Mouse (Mus musculus): ENCODE results near the gene Usp53. TPM values are rescaled to one million over a fixed set of nuclear protein-coding genes. Genes with fewer than 3 reads are reported as not detected.

Gene Usp53
- total and polyA plus RNA-seq, 3 experiments: 0.03 to 0.08 TPM; not detected in 1

DNA sequence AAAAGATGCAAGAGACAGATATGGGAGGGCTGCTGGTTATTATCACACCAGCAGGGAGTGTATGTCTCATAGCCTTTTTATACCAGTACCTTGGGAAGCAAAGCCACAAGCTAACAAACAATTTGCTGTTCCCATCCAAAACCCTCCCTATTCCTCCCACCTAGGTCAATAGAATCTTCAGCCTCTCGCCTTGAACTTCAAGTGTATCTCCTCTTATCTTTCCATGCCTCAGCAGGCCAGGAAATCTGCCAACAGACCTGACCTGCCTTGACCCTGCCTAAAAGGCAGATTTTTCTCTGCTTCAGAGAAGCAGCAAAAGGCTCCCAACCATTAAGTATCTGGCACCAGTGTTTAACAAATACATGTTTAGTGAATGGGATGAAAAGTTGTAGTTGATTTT lies 2.1 kb upstream of the Usp53 start:
- no peaks in the 10 kb centered on the region for H3K79me2 ChIP-seq (replicated peaks; ENCODE audit: control insufficient read depth, extremely low read depth, insufficient read depth, poor library complexity, severe bottlenecking)
- no peaks in the 10 kb centered on the region for H3K36me3 ChIP-seq (replicated peaks in 1 of 2; ENCODE audit: control insufficient read depth in 1 of 2, insufficient read depth in 1 of 2, low read length in 1 of 2)
- no peak overlapping the region for H3K9ac ChIP-seq (ENCODE audit: insufficient read depth, low read depth)
- peaks cover 0 to 8% of the 10 kb centered on the region in 2 experiments; a peak in 2 of 4 replicates for H3K4me1 ChIP-seq (ENCODE audit: control insufficient read depth in 1 of 2, insufficient read depth in 2 of 2)
- H3K9me3 ChIP-seq (replicated peaks; ENCODE audit: low read length): peaks cover 11% of the 10 kb centered on the region
- no peak for DNase-seq (ENCODE audit: extremely low read depth)
- dilution Hi-C loops (cut with MboI; ENCODE audit: extremely low pct_ligation_motif_present, extremely low pct_unique_long_range_greater_than_20kb, low sequenced_read_pairs) (no loop called here), in situ Hi-C loops (cut with MboI; ENCODE audit: low pct_ligation_motif_present, low pct_unique_long_range_greater_than_20kb, low sequenced_read_pairs) (no loop called here)
- no peaks in the 10 kb centered on the region for H3K27me3 ChIP-seq (replicated peaks)
- H3K4me3 ChIP-seq (replicated peaks in 1 of 3; ENCODE audit: low read depth in 2 of 3, low read length in 2 of 3, poor library complexity in 1 of 3): no peak overlapping the region
- no peak for TF ChIP-seq HCFC1 (IDR thresholded peaks at IDR 0.05; ENCODE audit: low read depth, low read length)
- TF ChIP-seq SIN3A (IDR thresholded peaks at IDR 0.05; ENCODE audit: low read length): no peak
- no peak for TF ChIP-seq PAX5 (IDR thresholded peaks at IDR 0.05; ENCODE audit: low read length)
- TF ChIP-seq E2F4 (IDR thresholded peaks at IDR 0.05; ENCODE audit: insufficient replicate concordance, low read depth, low read length): no peak
- TF ChIP-seq ZMIZ1 (IDR thresholded peaks at IDR 0.05; ENCODE audit: low read depth, low read length): no peak
- no peak for TF ChIP-seq MXI1 (IDR thresholded peaks at IDR 0.05; ENCODE audit: low read depth, low read length)
- TF ChIP-seq ZNF384 (IDR thresholded peaks at IDR 0.05; ENCODE audit: low read depth, low read length): no peak
- TF ChIP-seq TCF12 (IDR thresholded peaks at IDR 0.05; ENCODE audit: low read depth, low read length): no peak
- no peak for TF ChIP-seq JUND (conservative IDR thresholded peaks at IDR 0.05; ENCODE audit: low read depth, low read length)
- no peak for TF ChIP-seq CTCF (conservative IDR thresholded peaks at IDR 0.05 in 1 of 2, IDR thresholded peaks at IDR 0.05 in 1 of 2; ENCODE audit: low read depth in 2 of 2, low read length in 2 of 2)
- H3K4me2 ChIP-seq (ENCODE audit: insufficient read depth, low read depth, poor library complexity, severe bottlenecking): no peak overlapping the region
- no peak overlapping the region for H3K27ac ChIP-seq (ENCODE audit: insufficient read depth, low read depth)

DNA sequence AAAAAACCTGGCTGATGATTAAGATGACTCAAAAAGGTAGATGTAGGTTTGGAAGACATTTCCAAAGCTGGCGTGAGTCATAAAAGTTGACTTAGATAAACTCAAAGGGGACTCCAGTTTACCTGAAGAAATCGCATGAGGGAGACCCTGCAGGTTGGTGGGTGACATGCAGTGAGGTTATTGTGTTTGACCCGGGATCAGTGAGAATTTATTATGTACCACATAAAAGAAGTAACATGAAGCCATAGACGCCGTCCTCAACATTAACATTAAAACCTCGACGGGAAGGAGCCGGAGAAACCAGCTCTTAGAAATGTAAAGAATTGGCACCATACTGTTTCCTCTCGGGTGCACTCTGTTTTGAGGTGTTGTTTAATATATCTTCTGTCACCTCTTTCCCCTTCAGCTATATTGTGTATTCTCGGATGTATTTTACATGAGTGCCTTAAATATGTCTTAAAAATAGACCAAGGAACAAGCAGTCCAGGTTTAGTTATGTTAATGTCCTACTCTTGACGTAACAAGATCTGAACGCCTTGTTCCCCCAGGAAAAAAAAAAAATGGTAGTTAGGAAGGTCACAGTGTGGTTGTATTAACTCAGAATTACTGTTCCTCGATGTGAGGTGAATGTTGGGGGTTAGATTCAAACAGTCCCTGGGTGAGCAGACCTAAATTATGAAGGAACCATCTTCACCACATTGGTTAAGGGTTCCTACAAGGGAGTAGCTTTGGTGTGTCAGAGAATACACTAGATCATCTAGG lies 1.1 kb upstream of the Usp53 start:
- no peak overlapping the region for H3K9ac ChIP-seq (ENCODE audit: insufficient read depth, low read depth)
- H3K9me3 ChIP-seq (replicated peaks; ENCODE audit: low read length): peaks cover 11% of the 10 kb centered on the region
- H3K4me2 ChIP-seq (ENCODE audit: insufficient read depth, low read depth, poor library complexity, severe bottlenecking): no peak overlapping the region
- no peak for TF ChIP-seq ZNF384 (IDR thresholded peaks at IDR 0.05; ENCODE audit: low read depth, low read length)
- TF ChIP-seq ZC3H11A (IDR thresholded peaks at IDR 0.05; ENCODE audit: low read depth, low read length): no peak
- no peak overlapping the region for H3K27ac ChIP-seq (ENCODE audit: insufficient read depth, low read depth)
- no peaks in the 10 kb centered on the region for H3K79me2 ChIP-seq (replicated peaks; ENCODE audit: control insufficient read depth, extremely low read depth, insufficient read depth, poor library complexity, severe bottlenecking)
- H3K4me1 ChIP-seq (ENCODE audit: control insufficient read depth in 1 of 2, insufficient read depth in 2 of 2): peaks cover 0 to 8% of the 10 kb centered on the region in 2 experiments; a peak in 2 of 4 replicates
- H3K36me3 ChIP-seq (replicated peaks in 1 of 2; ENCODE audit: control insufficient read depth in 1 of 2, insufficient read depth in 1 of 2, low read length in 1 of 2): no peaks in the 10 kb centered on the region
- H3K4me3 ChIP-seq (replicated peaks in 1 of 3; ENCODE audit: low read depth in 2 of 3, low read length in 2 of 3, poor library complexity in 1 of 3): no peak overlapping the region
- DNase-seq (ENCODE audit: extremely low read depth): no peak
- in situ Hi-C loops (cut with MboI; ENCODE audit: low pct_ligation_motif_present, low pct_unique_long_range_greater_than_20kb, low sequenced_read_pairs) (no loop called here), dilution Hi-C loops (cut with MboI; ENCODE audit: extremely low pct_ligation_motif_present, extremely low pct_unique_long_range_greater_than_20kb, low sequenced_read_pairs) (no loop called here)
- no peaks in the 10 kb centered on the region for H3K27me3 ChIP-seq (replicated peaks)

DNA sequence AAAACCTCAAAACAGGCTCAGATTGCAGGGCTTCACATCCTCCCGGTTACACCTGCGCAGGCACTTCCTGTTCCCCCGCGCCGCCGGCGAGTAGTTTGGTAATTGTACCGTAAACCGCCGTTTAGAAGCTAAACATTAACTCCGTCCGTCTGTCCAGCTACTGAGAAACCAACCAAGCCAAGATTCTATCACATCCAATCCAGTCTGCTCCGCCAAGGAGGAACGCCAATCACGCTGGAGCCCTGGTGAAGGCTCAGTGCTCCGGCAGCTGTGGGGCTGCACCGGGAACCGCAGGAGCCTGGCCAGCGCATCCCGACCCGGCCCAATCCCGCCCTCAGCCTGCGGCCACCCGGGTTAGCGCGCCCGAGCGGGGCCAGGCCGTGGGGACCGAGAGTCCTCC lies 461 bp downstream of the Usp53 start:
- Histone ChIP-seq H3K4me1 (ENCODE audit: control insufficient read depth in 1 of 2, insufficient read depth in 2 of 2) (peaks cover 0 to 8% of the 10 kb centered on the region in 2 experiments; a peak in 2 of 4 replicates), H3K27me3 (replicated peaks) (no peaks in the 10 kb centered on the region), H3K4me2 (ENCODE audit: insufficient read depth, low read depth, poor library complexity, severe bottlenecking) (no peak overlapping the region), H3K36me3 (replicated peaks in 1 of 2; ENCODE audit: control insufficient read depth in 1 of 2, insufficient read depth in 1 of 2, low read length in 1 of 2) (no peaks in the 10 kb centered on the region), H3K79me2 (replicated peaks; ENCODE audit: control insufficient read depth, extremely low read depth, insufficient read depth, poor library complexity, severe bottlenecking) (no peaks in the 10 kb centered on the region), H3K9ac (ENCODE audit: insufficient read depth, low read depth) (no peak overlapping the region), H3K4me3 (replicated peaks in 1 of 3; ENCODE audit: low read depth in 2 of 3, low read length in 2 of 3, poor library complexity in 1 of 3) (no peak overlapping the region), H3K27ac (ENCODE audit: insufficient read depth, low read depth) (no peak overlapping the region), H3K9me3 (replicated peaks; ENCODE audit: low read length) (peaks cover 11% of the 10 kb centered on the region)
- TF ChIP-seq MEF2A (IDR thresholded peaks at IDR 0.05; ENCODE audit: borderline replicate concordance, low read depth, low read length): no peak
- no peak for TF ChIP-seq NRF1 (IDR thresholded peaks at IDR 0.05; ENCODE audit: low read depth, low read length)
- TF ChIP-seq TBP (conservative IDR thresholded peaks at IDR 0.05; ENCODE audit: low read depth, low read length): no peak
- TF ChIP-seq JUND (conservative IDR thresholded peaks at IDR 0.05; ENCODE audit: low read depth, low read length): no peak
- TF ChIP-seq MXI1 (IDR thresholded peaks at IDR 0.05; ENCODE audit: low read depth, low read length): no peak
- DNase-seq (ENCODE audit: extremely low read depth): no peak
- dilution Hi-C loops (cut with MboI; ENCODE audit: extremely low pct_ligation_motif_present, extremely low pct_unique_long_range_greater_than_20kb, low sequenced_read_pairs): no loop called here
- in situ Hi-C loops (cut with MboI; ENCODE audit: low pct_ligation_motif_present, low pct_unique_long_range_greater_than_20kb, low sequenced_read_pairs): no loop called here
